Mouse (Mus musculus) stomach, embryonic 14.5 days (tissue): ENCODE measurements at regions not wholly inside any gene's neighbourhood (a gene's known extent, or its start where the extent isn't known, plus 50 kb on each side); places are given as distances from the start of the nearest gene placed in this dataset.

ENCODE experiments used
- ATAC-seq: fragments of 200-750 bp; cut with Nextera tagmentation; 2 replicates; pipeline ENCODE4 v1.8.0; 2017; ENCODE audit warnings: low read depth, moderate TSS enrichment; ENCODE audit not compliant: insufficient number of reproducible peaks, insufficient read depth, low FRiP score
- H3K27ac ChIP-seq: fragments of 300-500 bp; sonication (generic); 2 replicates; pipeline ENCODE4 v1.5.1; 2014; ENCODE audit warnings: mild to moderate bottlenecking, low read length, moderate library complexity, mixed read lengths
- H3K27me3 ChIP-seq: fragments of 300-500 bp; sonication (generic); 2 replicates; pipeline ENCODE4 v1.6.1; 2014; ENCODE audit warnings: low read length, control low read depth, mixed read lengths; ENCODE audit not compliant: control insufficient read depth, insufficient read depth
- H3K36me3 ChIP-seq: fragments of 300-500 bp; sonication (generic); 2 replicates; pipeline ENCODE4 v1.6.1; 2014; ENCODE audit warnings: mild to moderate bottlenecking, control low read depth, low read length, moderate library complexity, mixed read lengths; ENCODE audit not compliant: control insufficient read depth, insufficient read depth
- H3K4me1 ChIP-seq: fragments of 300-500 bp; sonication (generic); 2 replicates; pipeline ENCODE4 v1.6.1; 2014; ENCODE audit warnings: low read length, control low read depth, mixed read lengths; ENCODE audit not compliant: control insufficient read depth, insufficient read depth
- H3K4me2 ChIP-seq: fragments of 300-500 bp; sonication (generic); replicated peaks from 2 replicates; pipeline ENCODE4 v1.6.1; 2014; ENCODE audit warnings: low read depth, low read length, control low read depth
- H3K4me3 ChIP-seq: fragments of 300-500 bp; sonication (generic); 2 replicates; pipeline ENCODE4 v1.5.1; 2014; ENCODE audit warnings: low read depth, low read length, control low read depth
- H3K9ac ChIP-seq: fragments of 300-500 bp; sonication (generic); replicated peaks from 2 replicates; pipeline ENCODE4 v1.6.1; 2014; ENCODE audit warnings: low read depth, mild to moderate bottlenecking, control low read depth, low read length, moderate library complexity, mixed read lengths
- H3K9me3 ChIP-seq: fragments of 300-500 bp; sonication (generic); 2 replicates; pipeline ENCODE4 v1.6.1; 2016; ENCODE audit warnings: low read depth, low read length, control low read depth; ENCODE audit not compliant: control insufficient read depth
- WGBS: fragments of 180-500 bp; shearing (Covaris S2); extraction: QIAGEN DNeasy Blood & Tissue Kit; methylation state at CpG from one replicate; pipeline ENCODE4 v1.1.7; 2014; 5-methylcytosine and 5-hydroxymethylcytosine counted together

DNA sequence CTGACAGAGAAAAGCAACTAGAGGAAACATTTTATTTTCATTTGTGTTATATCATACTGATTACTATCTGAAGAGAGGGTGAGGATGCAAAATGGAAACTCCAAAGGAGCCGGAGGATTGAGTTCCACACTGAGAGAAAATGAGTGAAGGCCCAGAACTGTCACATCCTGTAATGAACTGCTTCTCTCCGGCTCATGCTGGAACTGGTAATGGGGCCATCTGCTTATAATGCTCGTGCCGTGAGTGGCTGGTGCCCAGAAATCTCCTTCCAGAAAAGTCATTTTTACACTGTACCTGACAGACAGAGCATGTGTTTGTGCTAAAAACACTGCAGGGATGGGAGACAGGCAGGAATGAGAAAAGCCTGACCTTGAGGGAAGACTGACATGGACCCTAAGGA is 483.5 kb upstream of the Pkdcc start:
- Histone ChIP-seq H3K27me3 (no peaks in the 10 kb centered on the region), H3K4me2 (no peak overlapping the region), H3K4me1 (no peaks in the 10 kb centered on the region), H3K9me3 (no peaks in the 10 kb centered on the region), H3K4me3 (no peak overlapping the region), H3K9ac (no peak overlapping the region), H3K36me3 (no peaks in the 10 kb centered on the region), H3K27ac (no peak overlapping the region)
- ATAC-seq = no peak
- WGBS = 62% methylated on average over 4 of the region's 4 CpGs

GRCm38 (mm10) chr17:82742445-82742844 is 472.6 kb upstream of the Pkdcc start:
- H3K4me2 ChIP-seq = no peak overlapping the region
- H3K27me3 ChIP-seq = no peaks in the 10 kb centered on the region
- H3K9ac ChIP-seq = no peak overlapping the region
- 85% methylated on average over 1 of the region's 1 CpGs for WGBS
- H3K36me3 ChIP-seq = no peaks in the 10 kb centered on the region
- no peaks in the 10 kb centered on the region for H3K9me3 ChIP-seq
- H3K4me1 ChIP-seq = no peaks in the 10 kb centered on the region
- no peak overlapping the region for H3K27ac ChIP-seq
- ATAC-seq = no peak
- H3K4me3 ChIP-seq = no peak overlapping the region

- no peaks in the 10 kb centered on the region for H3K4me1 ChIP-seq
- H3K4me3 ChIP-seq = no peak overlapping the region
- no peak for ATAC-seq
- H3K9ac ChIP-seq = no peak overlapping the region
- H3K9me3 ChIP-seq = no peaks in the 10 kb centered on the region
- no peak overlapping the region for H3K4me2 ChIP-seq
- WGBS = 66% methylated on average over 3 of the region's 3 CpGs
- no peak overlapping the region for H3K27ac ChIP-seq
- H3K27me3 ChIP-seq = no peaks in the 10 kb centered on the region
- no peaks in the 10 kb centered on the region for H3K36me3 ChIP-seq
Observed at GRCm38 (mm10) chr17:82757400-82757799, 457.7 kb upstream of the Pkdcc start.

- Histone ChIP-seq H3K4me1 (no peaks in the 10 kb centered on the region), H3K27ac (no peak overlapping the region), H3K4me3 (no peak overlapping the region), H3K9ac (no peak overlapping the region), H3K27me3 (no peaks in the 10 kb centered on the region), H3K36me3 (no peaks in the 10 kb centered on the region), H3K9me3 (no peaks in the 10 kb centered on the region), H3K4me2 (no peak overlapping the region)
- 86% methylated on average over 2 of the region's 2 CpGs for WGBS
- no peak for ATAC-seq
Observed at GRCm38 (mm10) chr17:82779096-82779495, 436.0 kb upstream of the Pkdcc start.

- H3K4me3 ChIP-seq = no peak overlapping the region
- H3K36me3 ChIP-seq = no peaks in the 10 kb centered on the region
- 74% methylated on average over 3 of the region's 3 CpGs for WGBS
- no peak overlapping the region for H3K4me2 ChIP-seq
- no peak overlapping the region for H3K27ac ChIP-seq
- no peaks in the 10 kb centered on the region for H3K27me3 ChIP-seq
- no peaks in the 10 kb centered on the region for H3K4me1 ChIP-seq
- ATAC-seq = no peak
- no peak overlapping the region for H3K9ac ChIP-seq
- no peaks in the 10 kb centered on the region for H3K9me3 ChIP-seq
Observed at GRCm38 (mm10) chr17:82822129-82822528, 393.0 kb upstream of the Pkdcc start.

DNA sequence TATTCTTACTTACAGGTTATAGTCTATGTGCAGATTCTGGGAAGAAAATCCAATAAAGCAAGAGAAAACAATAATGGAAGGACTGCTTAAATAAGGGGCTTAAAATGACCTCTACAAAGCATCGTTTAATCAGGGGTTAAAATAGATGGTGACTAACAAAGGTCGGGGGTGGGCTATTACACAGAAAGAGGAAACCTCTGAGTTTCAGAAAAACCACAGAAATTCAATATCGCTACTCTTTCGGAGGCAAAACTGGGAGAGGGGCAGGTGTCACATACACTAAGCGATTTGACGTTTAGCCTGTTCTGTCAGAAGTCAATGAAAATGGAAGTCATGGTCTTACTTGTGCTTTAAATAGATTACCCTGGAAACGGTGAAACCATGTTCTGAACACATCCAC is 391.0 kb upstream of the Pkdcc start:
- no peaks in the 10 kb centered on the region for H3K4me1 ChIP-seq
- H3K9me3 ChIP-seq = no peaks in the 10 kb centered on the region
- no peaks in the 10 kb centered on the region for H3K27me3 ChIP-seq
- 80% methylated on average over 7 of the region's 7 CpGs for WGBS
- H3K9ac ChIP-seq = no peak overlapping the region
- H3K4me3 ChIP-seq = no peak overlapping the region
- no peak overlapping the region for H3K4me2 ChIP-seq
- no peaks in the 10 kb centered on the region for H3K36me3 ChIP-seq
- no peak for ATAC-seq
- H3K27ac ChIP-seq = no peak overlapping the region

DNA sequence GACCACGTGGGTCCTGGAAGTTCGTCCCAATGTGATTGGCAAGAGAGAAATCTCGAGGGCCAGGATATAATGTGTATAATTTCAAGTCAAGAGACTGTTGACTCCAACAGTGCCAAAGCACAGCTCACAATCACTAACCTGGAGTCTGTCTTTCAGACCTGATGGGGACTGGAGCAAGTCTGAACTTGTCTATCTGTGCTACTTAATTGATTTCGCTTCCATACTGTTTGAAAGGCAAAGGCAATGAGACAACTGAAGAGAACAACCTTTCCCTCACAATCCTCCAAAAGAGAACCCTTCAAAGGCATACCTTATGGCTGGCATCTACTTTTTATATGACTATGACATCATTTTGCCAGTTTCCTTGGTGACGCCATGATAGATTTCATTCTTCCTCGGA is 390.5 kb upstream of the Pkdcc start:
- WGBS = 85% methylated on average over 6 of the region's 6 CpGs
- Histone ChIP-seq H3K27me3 (no peaks in the 10 kb centered on the region), H3K4me1 (no peaks in the 10 kb centered on the region), H3K9ac (no peak overlapping the region), H3K4me2 (no peak overlapping the region), H3K27ac (no peak overlapping the region), H3K4me3 (no peak overlapping the region), H3K36me3 (no peaks in the 10 kb centered on the region), H3K9me3 (no peaks in the 10 kb centered on the region)
- no peak for ATAC-seq

DNA sequence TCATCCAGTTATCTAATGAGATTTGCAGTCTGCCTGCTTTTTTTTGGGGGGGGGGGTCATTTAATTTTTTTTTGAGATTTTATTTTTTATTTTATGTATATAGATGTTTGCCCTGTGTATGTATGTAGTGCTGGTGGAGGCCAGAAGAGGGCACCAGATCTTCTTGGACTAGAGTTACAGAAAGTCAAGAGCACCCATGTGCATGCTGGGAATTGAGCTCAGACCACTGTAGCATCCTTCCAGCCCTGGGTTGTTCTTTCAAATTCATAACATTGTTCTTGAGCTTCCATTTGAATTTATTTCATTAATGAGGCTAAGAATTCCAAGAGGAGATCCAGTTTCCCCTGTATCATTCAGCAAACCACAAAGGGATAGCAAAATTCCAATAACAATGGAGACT is 387.9 kb upstream of the Pkdcc start:
- H3K4me2 ChIP-seq = no peak overlapping the region
- no peaks in the 10 kb centered on the region for H3K9me3 ChIP-seq
- H3K36me3 ChIP-seq = no peaks in the 10 kb centered on the region
- no peaks in the 10 kb centered on the region for H3K27me3 ChIP-seq
- no peaks in the 10 kb centered on the region for H3K4me1 ChIP-seq
- H3K9ac ChIP-seq = no peak overlapping the region
- H3K27ac ChIP-seq = no peak overlapping the region
- H3K4me3 ChIP-seq = no peak overlapping the region
- no peak for ATAC-seq

DNA sequence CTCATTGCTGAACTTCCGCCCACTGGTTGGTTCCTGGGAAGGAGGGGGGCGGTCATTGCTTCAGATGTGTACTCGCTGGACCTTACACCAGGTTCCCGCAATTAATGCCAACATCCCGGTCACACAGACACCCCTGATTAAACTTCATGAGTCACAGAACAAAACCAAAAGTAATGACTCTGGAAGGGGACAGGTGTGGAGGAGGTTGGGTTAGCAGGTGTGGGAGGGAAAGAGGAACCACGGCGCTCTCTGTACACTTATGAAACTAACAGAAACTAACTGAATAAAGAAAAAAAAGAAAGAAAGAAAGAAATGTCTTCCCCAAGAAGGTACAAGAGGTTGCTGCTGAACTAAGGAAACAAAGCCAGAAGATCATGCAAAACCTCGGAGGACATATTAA is 387.3 kb upstream of the Pkdcc start:
- Histone ChIP-seq H3K27me3 (no peaks in the 10 kb centered on the region), H3K9me3 (no peaks in the 10 kb centered on the region), H3K9ac (no peak overlapping the region), H3K4me2 (no peak overlapping the region), H3K27ac (no peak overlapping the region), H3K36me3 (no peaks in the 10 kb centered on the region), H3K4me3 (no peak overlapping the region), H3K4me1 (no peaks in the 10 kb centered on the region)
- ATAC-seq = no peak
- WGBS = 94% methylated on average over 8 of the region's 8 CpGs
